Mouse (Mus musculus) induced T-regulatory cell, adult 2 months (primary cell): Measurements from ENCODE around the gene Racgap1.

ENCODE experiments used
- DNase-seq: peaks from one replicate; pipeline ENCODE4 v3.0.0-alpha.2; 2012; ENCODE audit warnings: low read depth

Racgap1 gene

DNA sequence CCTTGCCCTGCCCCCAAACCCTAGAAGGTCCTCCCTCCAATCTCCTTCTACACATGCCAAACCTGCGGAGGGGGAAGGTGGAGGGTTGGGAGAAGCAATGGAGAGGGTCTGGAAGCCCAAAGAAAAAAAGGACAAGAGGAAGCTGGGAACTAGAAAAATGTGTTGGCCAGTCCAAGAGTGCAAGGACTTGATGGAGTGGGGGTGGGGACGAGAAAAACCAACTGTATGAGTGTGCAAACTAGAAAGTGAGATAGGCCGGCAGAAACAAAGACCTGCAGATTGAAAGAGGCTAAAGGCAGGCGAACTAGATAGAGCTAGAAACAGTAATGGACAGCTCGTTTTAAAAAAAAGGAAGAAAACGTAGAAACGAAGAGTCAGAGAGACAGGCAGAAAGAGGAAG is 61.8 kb downstream of the Racgap1 start:
- no peak for DNase-seq

DNA sequence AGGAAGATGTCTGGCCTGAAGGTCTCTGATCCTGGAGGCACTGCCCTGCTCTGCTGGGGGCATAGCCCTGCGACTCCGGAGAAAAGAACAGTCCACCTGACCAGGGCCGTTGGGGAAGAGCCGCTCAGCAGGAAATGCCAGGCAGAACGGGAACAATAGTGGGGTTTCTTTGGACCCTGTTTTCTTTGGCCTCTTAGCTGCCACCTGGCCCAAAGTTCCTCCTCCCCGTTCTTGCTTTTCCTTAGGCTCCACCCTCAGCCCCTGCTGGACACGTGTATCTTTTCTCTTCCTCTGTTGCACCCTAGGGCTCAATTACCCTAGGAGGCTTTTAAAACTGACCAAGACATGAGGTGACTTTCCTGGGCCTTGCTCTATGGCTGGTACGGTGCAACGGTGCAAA is 62.2 kb downstream of the Racgap1 start:
- no peak for DNase-seq

DNA sequence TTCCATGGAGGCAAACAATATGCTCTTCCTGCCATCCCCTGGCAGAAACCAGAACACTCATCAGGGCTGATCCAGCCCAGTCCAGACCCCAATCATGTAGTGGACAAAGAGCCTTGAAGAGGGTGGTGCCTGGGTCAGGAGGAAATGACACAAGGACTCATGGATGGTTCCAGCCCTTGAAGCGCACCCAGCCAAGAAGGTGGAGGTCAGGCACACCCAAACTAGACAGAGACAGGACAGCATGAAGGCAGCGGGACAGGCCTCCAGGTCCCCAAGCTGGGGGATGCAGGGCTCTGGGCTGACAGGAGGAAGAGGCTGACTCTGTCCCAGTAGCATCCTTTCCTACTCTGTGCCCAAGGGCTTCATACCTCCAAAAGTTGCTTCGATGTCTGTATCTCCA is 64.9 kb downstream of the Racgap1 start:
- no peak for DNase-seq

DNA sequence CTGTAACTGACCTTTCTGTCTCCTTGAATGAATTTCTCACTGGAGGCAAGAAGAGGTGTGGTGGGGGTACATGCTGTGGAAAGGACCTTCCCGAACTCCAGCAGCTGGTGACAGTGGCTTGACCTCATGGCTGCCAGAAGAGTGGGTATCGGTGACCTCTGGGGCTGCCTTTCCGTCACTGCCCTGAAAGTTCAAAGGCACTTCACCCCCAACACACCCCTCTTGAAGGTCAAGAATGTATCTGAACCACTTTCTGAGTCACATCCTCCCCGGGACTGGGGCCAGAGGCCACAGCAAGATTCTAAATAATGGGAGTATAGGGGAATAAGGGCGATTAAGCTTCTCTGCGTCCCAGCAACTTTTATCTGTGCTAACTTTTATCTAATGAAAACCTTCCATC is 65.7 kb downstream of the Racgap1 start:
- DNase-seq, result no peak

DNA sequence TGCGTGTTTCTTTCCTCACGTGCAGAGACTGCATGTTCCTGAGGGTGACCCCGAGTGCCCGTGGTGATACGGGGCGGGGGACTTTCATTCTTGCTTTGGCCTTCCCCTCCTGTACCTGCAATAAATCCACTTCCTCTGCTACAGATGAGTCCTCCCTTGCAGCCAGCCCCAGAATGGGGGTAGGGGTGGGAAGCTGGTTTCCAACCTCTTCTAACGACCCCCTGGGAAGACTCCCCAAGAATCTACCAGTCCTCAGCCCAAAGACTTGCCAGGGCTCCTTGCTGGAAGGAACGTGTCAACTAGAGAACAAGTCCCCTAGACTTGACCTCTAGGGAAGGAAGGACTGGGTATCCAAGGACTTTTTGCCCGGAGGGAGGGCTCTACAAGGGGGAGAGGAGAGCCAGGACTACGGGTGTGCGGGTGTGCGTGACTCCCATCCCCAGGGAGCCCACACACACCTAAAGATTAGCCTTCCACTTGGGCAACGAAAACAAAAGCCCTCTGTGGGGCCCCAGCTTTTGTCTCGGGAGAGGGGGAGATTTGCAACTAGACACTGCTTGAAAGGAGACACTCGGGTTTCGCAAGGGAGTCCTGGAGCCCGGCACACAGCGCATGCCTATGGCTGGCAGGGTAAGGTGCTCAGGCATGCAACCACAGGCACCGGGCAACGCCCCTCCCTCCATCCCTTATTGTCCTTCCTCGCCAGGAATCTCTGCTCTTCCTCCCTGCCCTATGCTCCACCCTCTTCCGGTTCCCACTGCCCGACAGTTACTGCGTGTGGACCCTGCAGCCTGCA is 66.9 kb downstream of the Racgap1 start:
- DNase-seq, result no peak

DNA sequence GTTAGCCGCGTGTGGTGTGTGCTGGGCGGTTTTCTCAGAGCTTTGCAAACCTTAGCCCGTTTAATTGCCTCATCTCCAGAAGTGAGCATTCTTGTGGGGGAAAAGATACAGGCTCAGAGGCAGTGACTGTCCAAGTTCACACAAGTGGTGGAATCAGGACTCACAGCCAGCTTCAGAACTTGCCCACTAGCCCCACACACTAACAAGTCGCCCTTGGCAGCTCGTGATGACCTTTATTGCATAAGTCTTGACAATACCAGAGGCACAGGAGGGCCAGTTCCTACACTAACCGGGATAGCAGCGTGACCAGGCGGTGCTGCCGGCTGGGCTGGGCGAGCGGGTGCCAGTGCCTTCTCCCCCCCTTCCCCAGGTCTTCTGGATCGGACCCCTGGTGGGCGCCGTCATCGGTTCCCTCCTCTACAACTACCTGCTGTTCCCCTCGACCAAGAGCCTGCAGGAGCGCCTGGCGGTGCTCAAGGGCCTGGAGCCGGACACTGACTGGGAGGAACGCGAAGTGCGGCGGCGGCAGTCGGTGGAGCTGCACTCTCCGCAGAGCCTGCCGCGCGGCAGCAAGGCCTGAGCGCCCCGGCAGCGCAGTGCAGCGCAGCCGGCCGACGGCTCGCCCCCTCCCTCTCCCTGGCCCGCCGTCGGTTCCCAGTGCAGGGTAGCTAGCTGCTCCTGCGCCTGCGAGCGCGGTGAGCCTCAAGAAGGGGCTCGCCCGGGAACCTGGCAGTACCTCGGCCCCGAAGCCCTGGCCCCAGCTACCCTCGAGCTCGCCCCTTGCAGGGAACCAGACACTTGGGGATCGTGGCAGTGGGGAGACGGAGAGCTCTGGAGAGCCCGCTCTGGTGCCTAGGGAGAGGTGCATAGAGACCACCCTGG is 67.8 kb downstream of the Racgap1 start:
- DNase-seq, result no peak

DNA sequence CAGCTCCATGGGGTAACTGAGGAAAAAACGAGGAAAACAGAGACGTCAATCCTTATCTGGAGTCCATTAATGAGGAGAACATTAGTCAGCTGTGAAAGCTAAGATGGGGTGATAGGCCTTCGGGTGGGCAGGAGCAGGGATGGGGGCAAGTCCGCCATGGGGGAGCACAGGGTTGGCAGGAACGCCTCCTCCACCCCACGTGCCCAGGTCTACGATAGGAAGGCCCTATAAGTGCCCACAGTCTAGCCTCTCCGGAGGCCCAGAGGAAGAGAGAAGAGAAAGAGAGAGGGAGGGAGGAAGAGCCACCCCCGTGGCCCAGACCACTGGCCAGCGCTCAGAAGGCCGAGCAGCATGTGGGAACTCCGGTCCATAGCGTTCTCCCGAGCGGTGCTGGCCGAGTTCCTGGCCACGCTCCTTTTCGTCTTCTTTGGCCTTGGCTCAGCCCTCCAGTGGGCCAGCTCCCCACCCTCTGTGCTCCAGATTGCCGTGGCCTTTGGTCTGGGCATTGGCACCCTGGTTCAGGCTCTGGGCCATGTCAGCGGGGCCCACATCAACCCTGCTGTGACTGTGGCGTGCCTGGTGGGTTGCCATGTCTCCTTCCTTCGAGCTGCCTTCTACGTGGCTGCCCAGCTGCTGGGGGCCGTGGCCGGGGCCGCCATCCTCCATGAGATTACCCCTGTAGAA is 72.5 kb downstream of the Racgap1 start, which contains the start of gene Aqp2:
Gene Aqp2, plus strand, starts transcription at position 254 of the 684 bp plus-strand sequence.
- DNase-seq, result no peak
